Mouse (Mus musculus): ENCODE results near the gene Trmt112.
A peak's percentile ranks its signal among the peaks of the same experiment; 100 is the strongest.

Trmt112 gene

GRCm38 (mm10) chr19:6910306-6910705 is 808 bp downstream of the Trmt112 start:
- peak; percentile 52 for DNase-seq

GRCm38 (mm10) chr19:6911101-6912074 is 1.9 kb downstream of the Trmt112 start:
- no peak for DNase-seq

GRCm38 (mm10) chr19:6912205-6912970 is 2.9 kb downstream of the Trmt112 start:
- no peak for DNase-seq

GRCm38 (mm10) chr19:6913036-6913435 is 3.5 kb downstream of the Trmt112 start:
- no peak for DNase-seq

- DNase-seq = no peak
These were observed 4.5 kb downstream of the Trmt112 start for GRCm38 (mm10) chr19:6913991-6914390.

- no peak for DNase-seq
These were observed 5.0 kb downstream of the Trmt112 start for GRCm38 (mm10) chr19:6914540-6914939.

GRCm38 (mm10) chr19:6915276-6915675 is 5.8 kb downstream of the Trmt112 start:
- DNase-seq = no peak

GRCm38 (mm10) chr19:6916496-6916895 is 7.0 kb downstream of the Trmt112 start:
- DNase-seq = no peak

- no peak for DNase-seq
These were observed 8.8 kb downstream of the Trmt112 start for GRCm38 (mm10) chr19:6918321-6918720.

- DNase-seq = no peak
These were observed 9.9 kb downstream of the Trmt112 start for GRCm38 (mm10) chr19:6919431-6919830.

GRCm38 (mm10) chr19:6919876-6920740 is 10.6 kb downstream of the Trmt112 start:
- peak; percentile 42 for DNase-seq

- DNase-seq = peak; percentile 45
These were observed 11.5 kb downstream of the Trmt112 start for GRCm38 (mm10) chr19:6920741-6921636.

- DNase-seq = peak; percentile 100
These were observed 12.4 kb downstream of the Trmt112 start, which contains the start of gene Esrra for GRCm38 (mm10) chr19:6921647-6922567. Gene Esrra, minus strand, starts transcription at chr19:6921813.

- DNase-seq = no peak
These were observed 13.6 kb downstream of the Trmt112 start for GRCm38 (mm10) chr19:6922901-6923735.

GRCm38 (mm10) chr19:6924461-6925306 is 15.2 kb downstream of the Trmt112 start:
- peak; percentile 93 for DNase-seq

GRCm38 (mm10) chr19:6925307-6925573 is 15.7 kb downstream of the Trmt112 start, which contains the start of gene Catsperz:
Gene Catsperz, minus strand, starts transcription at chr19:6925380.
- DNase-seq = no peak

GRCm38 (mm10) chr19:6925611-6926329 is 16.3 kb downstream of the Trmt112 start:
- DNase-seq = no peak
